Mouse (Mus musculus) spleen, adult 2 months (tissue): ENCODE results near the gene Mlxipl.

Experiments used
- CTCF ChIP-seq: fragments of 200-500 bp; IDR thresholded peaks from 2 replicates; pipeline ENCODE4 v1.5.1; 2011; ENCODE audit warnings: mild to moderate bottlenecking, inconsistent platforms; ENCODE audit not compliant: insufficient read depth, insufficient read length, insufficient replicate concordance; ENCODE audit errors: extremely low read depth
- POLR2A ChIP-seq: fragments of 200-500 bp; IDR thresholded peaks from 2 replicates; pipeline ENCODE4 v1.6.1; 2011; ENCODE audit warnings: low read depth, low read length, inconsistent platforms

- TF ChIP-seq CTCF, result no peak
- TF ChIP-seq POLR2A, result no peak
Observed at GRCm38 (mm10) chr5:135175086-135175485, 85.4 kb downstream of the Mlxipl start.
